Mouse (Mus musculus) forebrain, embryonic 12.5 days (tissue): ENCODE measurements at regions not wholly inside any gene's neighbourhood (a gene's known extent, or its start where the extent isn't known, plus 50 kb on each side); places are given as distances from the start of the nearest gene placed in this dataset.

ENCODE experiments used
- ATAC-seq: fragments of 200-750 bp; cut with Nextera tagmentation; 2 replicates; pipeline ENCODE4 v1.8.0; 2017; ENCODE audit warnings: moderate TSS enrichment; ENCODE audit not compliant: low FRiP score
- H3K27ac ChIP-seq: fragments of 300-500 bp; sonication (generic); 2 replicates; pipeline ENCODE4 v1.5.1; 2016; ENCODE audit warnings: mild to moderate bottlenecking
- H3K27me3 ChIP-seq: fragments of 300-500 bp; sonication (generic); 2 replicates; pipeline ENCODE4 v1.6.1; 2016; ENCODE audit warnings: mild to moderate bottlenecking
- H3K36me3 ChIP-seq: fragments of 300-500 bp; sonication (generic); replicated peaks from 2 replicates; pipeline ENCODE4 v1.6.1; 2016; ENCODE audit warnings: mild to moderate bottlenecking
- H3K4me1 ChIP-seq: fragments of 300-500 bp; sonication (generic); 2 replicates; pipeline ENCODE4 v1.6.1; 2016
- H3K4me2 ChIP-seq: fragments of 300-500 bp; sonication (generic); 2 replicates; pipeline ENCODE4 v1.6.1; 2016; ENCODE audit warnings: mild to moderate bottlenecking, moderate library complexity
- H3K4me3 ChIP-seq: fragments of 300-500 bp; sonication (generic); replicated peaks from 2 replicates; pipeline ENCODE4 v1.5.1; 2016; ENCODE audit warnings: mild to moderate bottlenecking
- H3K9ac ChIP-seq: fragments of 300-500 bp; sonication (generic); 2 replicates; pipeline ENCODE4 v1.6.1; 2016; ENCODE audit warnings: mild to moderate bottlenecking
- H3K9me3 ChIP-seq: fragments of 300-500 bp; sonication (generic); 2 replicates; pipeline ENCODE4 v1.6.1; 2016
- WGBS: fragments of 180-500 bp; shearing (Covaris S2); methylation state at CpG from one replicate; pipeline ENCODE4 v1.1.7; 2016; 5-methylcytosine and 5-hydroxymethylcytosine counted together

DNA sequence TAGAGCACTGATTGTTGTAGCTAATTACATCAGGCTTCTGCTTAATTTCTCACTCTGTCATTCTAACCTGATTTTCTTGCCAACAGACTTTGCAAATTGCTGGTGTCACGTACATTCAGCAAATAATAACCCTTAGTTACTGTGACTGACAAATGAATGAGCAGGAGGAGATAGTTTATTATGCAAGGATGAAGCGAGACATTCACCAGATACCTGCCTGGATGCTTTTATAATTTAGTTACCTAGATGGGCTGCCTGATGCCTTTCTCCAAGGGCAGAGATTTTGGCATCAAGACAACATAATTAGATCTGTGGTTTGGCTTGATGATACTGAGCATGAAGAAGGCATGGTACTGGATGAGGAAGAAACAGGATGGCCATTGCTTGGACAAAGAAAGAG is 233.6 kb downstream of the Fbxo8 start:
- Histone ChIP-seq H3K4me1 (no peaks in the 10 kb centered on the region), H3K4me2 (no peak overlapping the region), H3K36me3 (no peaks in the 10 kb centered on the region), H3K9me3 (no peaks in the 10 kb centered on the region), H3K27ac (no peak overlapping the region), H3K4me3 (no peak overlapping the region), H3K27me3 (no peaks in the 10 kb centered on the region), H3K9ac (no peak overlapping the region)
- ATAC-seq, result no peak
- WGBS, result 49% methylated on average over 2 of the region's 2 CpGs

DNA sequence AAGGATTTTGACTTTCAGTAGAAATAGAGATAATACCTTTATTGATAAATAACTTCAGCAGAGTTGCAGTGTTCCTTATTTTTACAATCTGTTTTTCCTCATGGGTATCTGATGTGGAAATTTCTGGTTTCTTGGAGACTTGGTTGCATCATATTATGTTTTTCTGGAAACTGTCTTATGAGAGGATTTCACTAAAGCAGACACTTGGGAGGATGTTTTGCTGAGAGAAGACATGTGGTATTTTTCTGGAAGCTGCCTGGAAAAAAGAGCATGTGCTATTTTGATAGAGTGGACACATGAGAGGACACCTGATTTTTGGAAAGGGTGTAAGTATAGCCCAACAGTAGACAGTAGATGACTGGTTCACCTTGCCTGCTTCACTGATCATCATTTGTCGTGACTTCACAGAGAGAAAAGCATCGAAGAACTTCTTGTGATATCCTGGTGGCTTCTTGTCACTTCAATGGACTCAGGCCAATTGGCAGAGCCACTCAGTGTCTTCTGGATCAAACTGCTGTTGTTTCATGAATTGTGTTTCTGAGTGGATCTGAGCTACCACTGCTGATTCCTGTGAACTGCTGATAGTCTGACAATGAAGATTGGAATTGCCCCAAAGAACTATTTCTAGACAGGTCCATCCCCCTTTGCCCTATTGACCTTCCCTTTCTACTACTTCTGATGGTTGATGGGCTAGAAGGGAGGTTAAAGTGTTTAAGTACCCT is 238.8 kb downstream of the Fbxo8 start:
- Histone ChIP-seq H3K4me2 (no peak overlapping the region), H3K36me3 (no peaks in the 10 kb centered on the region), H3K4me1 (no peaks in the 10 kb centered on the region), H3K27me3 (no peaks in the 10 kb centered on the region), H3K9ac (no peak overlapping the region), H3K9me3 (no peaks in the 10 kb centered on the region), H3K4me3 (no peak overlapping the region), H3K27ac (no peak overlapping the region)
- 94% methylated on average over 2 of the region's 2 CpGs for WGBS
- no peak for ATAC-seq

DNA sequence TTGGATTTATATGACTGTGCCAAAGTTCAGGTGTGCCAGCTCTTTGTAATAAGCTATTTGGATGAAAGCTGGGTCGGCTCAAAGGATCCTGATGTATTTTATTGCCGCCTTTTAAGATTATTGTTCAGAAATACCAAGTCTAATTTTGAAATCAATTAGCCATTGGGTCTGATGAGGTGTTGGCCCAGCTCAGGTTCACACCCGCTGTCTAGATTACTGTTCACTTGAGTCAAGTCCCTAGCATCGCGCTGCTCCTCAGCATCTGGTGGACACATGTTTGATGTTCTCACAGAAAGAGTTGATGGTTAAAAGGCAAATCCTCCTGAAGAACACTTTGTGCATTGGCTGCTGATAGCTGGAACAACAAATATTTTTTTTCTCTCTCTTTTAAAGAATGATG is 281.8 kb downstream of the Fbxo8 start:
- ATAC-seq, result no peak
- Histone ChIP-seq H3K9me3 (0 out of 2 replicates have a peak, but pooled peaks cover 2% of the 10 kb centered on the region), H3K9ac (no peak overlapping the region)

DNA sequence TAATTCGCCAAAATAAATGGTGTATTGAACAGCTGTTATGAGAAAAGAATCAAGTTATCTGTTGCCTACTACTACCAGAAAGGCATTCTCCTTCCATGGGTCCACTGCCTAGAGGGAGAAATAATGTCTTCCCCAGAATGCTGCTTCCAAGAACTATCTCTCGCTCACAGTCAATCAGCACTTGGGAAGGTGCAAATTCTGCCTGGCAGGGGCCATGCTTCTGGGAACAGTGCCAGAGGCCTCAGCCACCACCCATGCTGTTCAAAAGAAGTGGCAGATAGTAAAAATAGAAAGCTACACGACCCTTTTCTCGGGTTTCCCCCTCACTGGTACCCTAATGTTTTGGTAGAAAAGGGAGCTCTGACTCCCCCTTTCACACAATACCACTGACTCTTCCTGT is 282.2 kb downstream of the Fbxo8 start:
- WGBS, result 53% methylated on average over 4 of the region's 4 CpGs
- Histone ChIP-seq H3K4me2 (no peak overlapping the region), H3K27me3 (no peaks in the 10 kb centered on the region), H3K36me3 (no peaks in the 10 kb centered on the region), H3K4me3 (no peak overlapping the region), H3K4me1 (no peaks in the 10 kb centered on the region), H3K9me3 (0 out of 2 replicates have a peak, but pooled peaks cover 2% of the 10 kb centered on the region), H3K9ac (no peak overlapping the region), H3K27ac (no peak overlapping the region)
- no peak for ATAC-seq

More for the DNA sequence above, 281.8 kb downstream of the Fbxo8 start:
- Histone ChIP-seq H3K27me3 (no peaks in the 10 kb centered on the region), H3K36me3 (no peaks in the 10 kb centered on the region), H3K4me3 (no peak overlapping the region), H3K27ac (no peak overlapping the region), H3K4me1 (no peaks in the 10 kb centered on the region), H3K4me2 (no peak overlapping the region)
- WGBS, result 94% methylated on average over 5 of the region's 5 CpGs

DNA sequence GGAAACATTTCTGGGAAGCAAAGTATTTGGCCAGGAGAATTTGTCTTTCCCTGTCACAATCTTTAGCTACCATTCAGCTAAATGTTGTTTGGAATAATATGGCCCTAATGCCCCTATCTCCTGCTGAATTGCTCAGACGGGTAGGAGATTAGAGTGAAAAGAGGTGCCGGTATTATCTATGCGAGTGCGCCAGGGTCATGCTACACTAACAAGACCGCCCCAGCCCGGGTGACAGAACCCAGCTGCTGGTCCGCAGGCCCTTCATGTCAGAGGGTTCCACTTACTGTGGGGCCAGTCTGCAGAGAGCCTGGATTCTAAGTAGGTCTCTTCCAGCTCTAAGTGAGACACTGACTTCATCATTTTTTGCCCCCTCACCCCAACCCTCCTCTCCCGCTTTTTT is 332.6 kb downstream of the Fbxo8 start:
- Histone ChIP-seq H3K4me1 (no peaks in the 10 kb centered on the region), H3K36me3 (no peaks in the 10 kb centered on the region), H3K27ac (no peak overlapping the region), H3K9ac (no peak overlapping the region), H3K4me3 (no peak overlapping the region), H3K27me3 (no peaks in the 10 kb centered on the region), H3K4me2 (no peak overlapping the region), H3K9me3 (no peaks in the 10 kb centered on the region)
- ATAC-seq, result no peak
- WGBS, result 47% methylated on average over 8 of the region's 8 CpGs

DNA sequence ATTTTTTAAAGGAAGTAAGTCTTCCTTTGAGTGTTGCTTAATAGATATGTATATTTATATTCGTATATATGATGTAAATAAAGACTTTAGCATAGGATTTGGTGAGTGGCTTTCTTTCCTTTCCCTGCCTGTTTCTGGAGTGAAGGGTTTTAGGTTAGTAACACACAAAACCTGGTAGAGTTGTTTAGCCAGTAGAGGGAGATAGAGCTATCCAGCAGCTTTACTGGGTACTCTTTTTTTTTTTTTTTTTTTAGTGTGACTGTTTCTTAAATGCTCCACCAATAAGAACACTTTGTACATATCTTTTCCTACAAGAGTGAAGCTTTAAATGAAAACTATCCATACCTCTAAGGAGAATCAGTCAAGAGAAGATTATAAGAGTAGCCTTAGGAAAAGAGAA is 333.3 kb downstream of the Fbxo8 start:
- no peak overlapping the region for H3K9ac ChIP-seq
- no peaks in the 10 kb centered on the region for H3K9me3 ChIP-seq
- 14% methylated on average over 1 of the region's 1 CpGs for WGBS
- no peaks in the 10 kb centered on the region for H3K27me3 ChIP-seq
- no peaks in the 10 kb centered on the region for H3K36me3 ChIP-seq
- H3K4me2 ChIP-seq, result no peak overlapping the region
- no peaks in the 10 kb centered on the region for H3K4me1 ChIP-seq
- ATAC-seq, result no peak
- H3K4me3 ChIP-seq, result no peak overlapping the region
- H3K27ac ChIP-seq, result no peak overlapping the region

DNA sequence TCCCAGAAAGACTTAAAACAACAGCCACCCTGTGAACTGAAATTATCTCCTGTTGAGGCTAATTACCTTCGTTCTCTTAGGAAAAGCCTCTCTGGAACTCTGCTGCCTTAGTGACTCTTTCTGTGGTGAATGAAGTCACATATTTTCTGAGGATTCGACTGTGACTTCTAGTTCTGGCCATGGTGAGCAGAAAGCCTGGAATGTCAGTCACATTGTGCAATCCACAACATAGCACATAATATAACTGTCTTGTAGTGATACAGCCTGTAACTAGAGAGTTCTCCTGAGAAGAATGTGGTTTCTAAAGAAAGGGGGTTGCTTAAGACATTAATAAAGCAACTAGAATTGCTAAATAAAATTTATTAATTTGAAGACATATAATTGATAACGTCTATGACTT is 342.7 kb downstream of the Fbxo8 start:
- Histone ChIP-seq H3K36me3 (no peaks in the 10 kb centered on the region), H3K27me3 (no peaks in the 10 kb centered on the region), H3K4me3 (no peak overlapping the region), H3K27ac (no peak overlapping the region), H3K9ac (no peak overlapping the region), H3K4me1 (no peaks in the 10 kb centered on the region), H3K9me3 (no peaks in the 10 kb centered on the region), H3K4me2 (no peak overlapping the region)
- ATAC-seq, result no peak
- WGBS, result 68% methylated on average over 3 of the region's 3 CpGs

DNA sequence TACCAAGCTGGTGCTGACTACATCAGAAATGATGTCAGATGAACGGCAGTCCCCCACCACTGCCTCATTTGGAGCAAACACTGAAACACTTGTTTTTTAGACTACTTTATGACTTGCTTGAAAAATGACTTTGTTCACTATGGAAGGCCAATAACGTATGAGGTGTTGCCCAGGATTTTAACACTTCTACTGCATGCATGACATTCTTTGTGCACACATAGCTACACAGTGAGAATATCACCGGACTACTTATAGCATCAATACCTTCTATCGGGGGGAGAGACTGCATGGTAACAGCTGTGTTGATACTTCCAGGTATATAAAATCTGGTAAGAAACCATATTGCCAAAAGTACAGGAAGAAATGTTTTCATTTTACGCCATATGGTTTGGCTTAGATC is 364.5 kb downstream of the Fbxo8 start:
- Histone ChIP-seq H3K9ac (no peak overlapping the region), H3K4me2 (no peak overlapping the region), H3K9me3 (no peaks in the 10 kb centered on the region), H3K4me3 (no peak overlapping the region), H3K4me1 (no peaks in the 10 kb centered on the region), H3K27ac (no peak overlapping the region), H3K27me3 (no peaks in the 10 kb centered on the region), H3K36me3 (no peaks in the 10 kb centered on the region)
- ATAC-seq, result no peak
- 90% methylated on average over 5 of the region's 5 CpGs for WGBS

DNA sequence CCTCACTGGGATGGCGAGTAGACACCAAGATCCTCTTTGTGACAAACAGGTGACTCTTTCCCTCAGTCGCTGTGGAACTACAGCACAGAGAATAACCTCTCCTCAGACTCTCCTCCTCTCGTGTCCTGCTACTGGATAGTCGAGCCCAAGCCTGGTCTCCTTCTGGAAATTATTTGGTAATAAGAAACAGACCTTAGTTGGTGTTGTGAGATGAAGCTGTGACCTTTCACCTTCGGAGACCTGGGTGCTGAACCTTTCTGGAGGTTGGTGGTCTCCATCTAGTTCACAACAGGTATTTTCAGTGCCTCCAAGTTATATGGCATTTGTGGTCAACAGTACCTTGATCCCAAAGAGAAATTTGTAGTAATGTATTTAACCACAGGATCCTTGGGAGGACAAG is 365.1 kb downstream of the Fbxo8 start:
- Histone ChIP-seq H3K27me3 (no peaks in the 10 kb centered on the region), H3K9ac (no peak overlapping the region), H3K4me2 (no peak overlapping the region), H3K4me3 (no peak overlapping the region), H3K4me1 (no peaks in the 10 kb centered on the region), H3K36me3 (no peaks in the 10 kb centered on the region), H3K27ac (no peak overlapping the region), H3K9me3 (no peaks in the 10 kb centered on the region)
- 87% methylated on average over 5 of the region's 5 CpGs for WGBS
- ATAC-seq, result no peak

DNA sequence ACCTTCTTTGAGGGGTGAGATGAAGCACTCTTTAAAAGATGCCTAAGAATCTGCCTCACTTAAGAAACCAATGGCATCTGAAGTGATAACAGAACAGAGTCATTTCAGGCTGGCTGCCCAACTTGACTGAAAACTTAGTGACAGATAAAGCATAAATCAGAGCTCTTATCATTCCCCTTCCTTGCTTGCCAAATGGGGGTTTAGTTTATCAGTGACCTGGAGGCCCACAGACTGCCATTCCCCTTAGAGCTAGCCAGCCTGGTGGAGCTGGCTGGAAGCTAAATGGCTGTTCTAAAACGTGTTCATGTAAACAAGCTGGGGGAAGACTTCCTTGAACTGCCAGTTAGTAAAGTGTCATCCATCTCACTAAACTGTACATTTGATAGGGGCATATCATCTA is 373.8 kb downstream of the Fbxo8 start:
- Histone ChIP-seq H3K4me1 (no peaks in the 10 kb centered on the region), H3K4me3 (no peak overlapping the region), H3K9me3 (no peaks in the 10 kb centered on the region), H3K27ac (no peak overlapping the region), H3K9ac (no peak overlapping the region), H3K4me2 (no peak overlapping the region), H3K36me3 (no peaks in the 10 kb centered on the region), H3K27me3 (no peaks in the 10 kb centered on the region)
- WGBS, result 46% methylated on average over 1 of the region's 1 CpGs
- ATAC-seq, result no peak

DNA sequence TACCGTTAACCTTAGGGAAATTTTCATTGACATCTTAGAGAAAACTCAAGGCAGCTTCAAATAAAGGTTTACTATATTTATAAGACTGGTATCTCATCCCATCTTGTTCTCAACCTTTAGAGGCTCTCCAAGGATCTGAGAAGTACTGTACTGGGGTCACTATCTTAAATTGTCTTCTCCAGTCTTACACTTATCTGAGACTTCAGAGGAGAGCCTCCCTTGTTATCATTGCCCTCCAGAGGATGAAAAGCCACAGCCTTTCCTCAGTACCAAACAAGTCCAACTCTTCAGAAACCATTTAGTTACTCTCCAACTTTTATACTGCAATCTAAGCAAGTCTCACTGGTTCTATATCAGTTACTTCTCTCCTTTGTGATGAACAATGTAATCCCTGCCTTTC is 376.3 kb downstream of the Fbxo8 start:
- no peak overlapping the region for H3K4me2 ChIP-seq
- no peaks in the 10 kb centered on the region for H3K9me3 ChIP-seq
- H3K27ac ChIP-seq, result no peak overlapping the region
- ATAC-seq, result no peak
- H3K36me3 ChIP-seq, result no peaks in the 10 kb centered on the region
- H3K4me3 ChIP-seq, result no peak overlapping the region
- no peaks in the 10 kb centered on the region for H3K27me3 ChIP-seq
- H3K4me1 ChIP-seq, result no peaks in the 10 kb centered on the region
- no peak overlapping the region for H3K9ac ChIP-seq
- 94% methylated on average over 1 of the region's 1 CpGs for WGBS

DNA sequence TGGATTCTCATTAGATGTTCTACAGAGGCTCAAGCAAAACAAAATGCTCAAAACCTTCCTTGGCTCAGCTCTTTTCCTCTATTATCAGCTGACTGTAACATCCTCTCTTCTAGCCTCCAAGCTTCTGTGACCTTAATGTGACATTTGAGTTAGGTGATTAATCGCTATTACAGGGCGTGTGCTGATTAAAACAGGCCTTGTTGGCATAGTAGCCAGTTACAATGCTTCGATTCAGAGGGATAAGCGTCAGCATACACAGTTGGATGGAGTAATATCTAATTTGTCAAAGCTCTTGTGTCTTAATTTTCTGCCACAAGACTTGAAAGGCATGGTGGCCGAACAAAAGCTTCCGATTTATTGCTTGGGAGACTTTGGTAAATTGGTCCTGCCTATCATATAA is 378.2 kb downstream of the Fbxo8 start:
- 49% methylated on average over 6 of the region's 6 CpGs for WGBS
- no peak overlapping the region for H3K9ac ChIP-seq
- H3K27me3 ChIP-seq, result no peaks in the 10 kb centered on the region
- no peak overlapping the region for H3K4me2 ChIP-seq
- H3K4me1 ChIP-seq, result no peaks in the 10 kb centered on the region
- no peaks in the 10 kb centered on the region for H3K9me3 ChIP-seq
- H3K4me3 ChIP-seq, result no peak overlapping the region
- H3K27ac ChIP-seq, result no peak overlapping the region
- H3K36me3 ChIP-seq, result no peaks in the 10 kb centered on the region
- ATAC-seq, result no peak

DNA sequence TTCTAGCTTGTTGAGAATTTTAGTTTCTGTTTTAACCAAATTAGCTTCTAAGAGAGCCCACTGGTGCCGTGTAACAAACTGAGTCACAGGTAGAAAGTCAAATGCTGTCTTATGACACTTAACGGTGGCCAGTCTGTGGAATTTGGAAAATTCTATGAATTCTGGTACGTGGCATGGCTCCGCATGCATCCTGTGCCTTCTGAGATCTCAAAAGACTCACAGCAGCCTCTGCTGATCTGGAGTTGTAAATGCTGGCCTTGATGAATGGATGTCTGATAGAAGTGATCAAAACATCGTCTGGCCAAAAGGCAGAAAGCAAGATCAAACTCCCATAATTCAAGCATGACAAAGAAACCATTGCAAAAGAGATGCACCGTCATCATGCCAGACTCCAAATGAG is 381.5 kb downstream of the Fbxo8 start:
- no peaks in the 10 kb centered on the region for H3K4me1 ChIP-seq
- no peak overlapping the region for H3K27ac ChIP-seq
- ATAC-seq, result no peak
- H3K27me3 ChIP-seq, result no peaks in the 10 kb centered on the region
- no peak overlapping the region for H3K4me2 ChIP-seq
- H3K9ac ChIP-seq, result no peak overlapping the region
- H3K4me3 ChIP-seq, result no peak overlapping the region
- WGBS, result 68% methylated on average over 6 of the region's 6 CpGs
- H3K36me3 ChIP-seq, result no peaks in the 10 kb centered on the region
- H3K9me3 ChIP-seq, result no peaks in the 10 kb centered on the region
